Mouse (Mus musculus) olfactory bulb, adult 2 months (tissue): Measurements from ENCODE around the gene Kif7.

ENCODE experiments used
- CTCF ChIP-seq: fragments of 200-500 bp; IDR thresholded peaks from 2 replicates; pipeline ENCODE4 v1.5.1; 2012; ENCODE audit warnings: low read depth, mild to moderate bottlenecking, low read length, moderate library complexity; ENCODE audit not compliant: insufficient read depth
- POLR2A ChIP-seq: fragments of 200-500 bp; IDR thresholded peaks from 2 replicates; pipeline ENCODE4 v1.6.1; 2012; ENCODE audit warnings: mild to moderate bottlenecking, low read depth, low read length, moderate library complexity; ENCODE audit not compliant: insufficient read depth

DNA sequence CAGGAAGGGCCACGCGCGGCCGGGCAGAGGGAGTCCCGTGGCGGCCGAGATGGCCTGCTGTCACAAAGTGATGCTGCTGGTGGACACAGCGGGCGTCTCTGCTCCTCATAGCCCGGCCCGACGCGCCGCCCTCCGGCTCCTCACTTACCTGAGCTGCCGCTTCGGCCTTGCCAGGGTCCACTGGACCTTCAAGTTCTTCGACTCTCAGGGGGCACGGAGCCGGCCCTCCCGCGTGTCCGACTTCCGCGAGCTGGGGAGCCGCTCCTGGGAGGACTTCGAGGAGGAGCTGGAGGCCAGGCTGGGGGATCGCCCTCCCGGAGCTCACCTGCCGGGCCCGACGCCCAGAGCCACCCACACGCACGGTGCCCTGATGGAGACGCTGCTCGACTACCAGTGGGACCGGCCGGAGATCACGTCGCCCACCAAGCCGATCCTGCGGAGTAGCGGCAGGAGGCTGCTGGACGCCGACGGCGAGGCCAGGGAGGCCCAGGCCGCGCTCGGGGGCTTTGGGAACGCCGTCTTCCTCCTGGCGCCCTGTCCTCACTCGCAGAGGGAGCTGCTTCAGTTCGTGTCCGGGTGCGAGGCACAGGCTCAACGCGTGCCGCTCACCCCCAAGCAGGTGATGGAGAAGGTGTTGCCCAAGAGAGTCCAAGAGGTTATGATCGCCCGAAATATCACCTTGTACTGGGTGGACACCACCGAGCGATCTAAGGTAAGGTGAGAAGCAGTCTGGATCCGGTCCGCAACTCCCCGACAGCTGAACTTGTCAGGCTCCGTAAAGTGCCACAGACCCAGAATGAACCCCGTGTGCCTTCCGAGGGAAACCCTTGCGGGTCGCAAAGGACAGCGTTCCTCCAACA lies 55.0 kb downstream of the Kif7 start:
- TF ChIP-seq CTCF, result no peak
- TF ChIP-seq POLR2A, result no peak
